Mouse (Mus musculus) urinary bladder, postnatal 10 days (tissue): ENCODE data around the gene Six2.

ENCODE experiments used
- DNase-seq: peaks from one replicate; pipeline ENCODE4 v3.0.0; 2022; ENCODE audit warnings: low spot score

The Six2 gene

GRCm38 (mm10) chr17:85688236-85688910, at the start of gene Six2:
Gene Six2 (minus strand): TSS chr17:85688274.
- no peak for DNase-seq

GRCm38 (mm10) chr17:85737090-85737780, 49.2 kb upstream of the Six2 start:
- DNase-seq: no peak

GRCm38 (mm10) chr17:85731329-85731728, 43.3 kb upstream of the Six2 start:
- no peak for DNase-seq

GRCm38 (mm10) chr17:85730231-85731015, 42.3 kb upstream of the Six2 start:
- DNase-seq: no peak

GRCm38 (mm10) chr17:85728071-85728718, 40.1 kb upstream of the Six2 start:
- no peak for DNase-seq

- no peak for DNase-seq
These were observed 37.9 kb upstream of the Six2 start for GRCm38 (mm10) chr17:85725988-85726387.

- DNase-seq: no peak
These were observed 35.1 kb upstream of the Six2 start for GRCm38 (mm10) chr17:85723166-85723565.

- DNase-seq: no peak
These were observed 29.2 kb upstream of the Six2 start for GRCm38 (mm10) chr17:85717266-85717665.

GRCm38 (mm10) chr17:85715784-85716183, 27.7 kb upstream of the Six2 start:
- no peak for DNase-seq

GRCm38 (mm10) chr17:85714370-85714769, 26.3 kb upstream of the Six2 start:
- DNase-seq: no peak

GRCm38 (mm10) chr17:85712874-85713273, 24.8 kb upstream of the Six2 start:
- no peak for DNase-seq

GRCm38 (mm10) chr17:85704369-85705260, 16.5 kb upstream of the Six2 start:
- no peak for DNase-seq

GRCm38 (mm10) chr17:85700028-85700427, 12.0 kb upstream of the Six2 start:
- DNase-seq: no peak

- no peak for DNase-seq
These were observed 10.6 kb upstream of the Six2 start for GRCm38 (mm10) chr17:85698643-85699042.

GRCm38 (mm10) chr17:85697976-85698375, 9.9 kb upstream of the Six2 start:
- DNase-seq: no peak

GRCm38 (mm10) chr17:85694499-85694898, 6.4 kb upstream of the Six2 start:
- DNase-seq: no peak

- DNase-seq: no peak
These were observed 5.0 kb upstream of the Six2 start for GRCm38 (mm10) chr17:85693101-85693500.

- DNase-seq: no peak
These were observed 4.5 kb upstream of the Six2 start for GRCm38 (mm10) chr17:85692594-85692993.

GRCm38 (mm10) chr17:85691701-85692536, 3.8 kb upstream of the Six2 start:
- no peak for DNase-seq

- no peak for DNase-seq
These were observed 2.9 kb upstream of the Six2 start for GRCm38 (mm10) chr17:85690969-85691335.
